Mouse (Mus musculus) ES-Bruce4 (cell line): ENCODE measurements at regions not wholly inside any gene's neighbourhood (a gene's known extent, or its start where the extent isn't known, plus 50 kb on each side); places are given as distances from the start of the nearest gene placed in this dataset.

Source experiments
- H3K27ac ChIP-seq: 2 replicates; pipeline ENCODE4 v1.5.1; 2012; ENCODE audit warnings: low read length, inconsistent platforms; ENCODE audit not compliant: insufficient read depth
- H3K27me3 ChIP-seq: 2 replicates; pipeline ENCODE4 v1.6.1; 2012; ENCODE audit warnings: mild to moderate bottlenecking, low read length, inconsistent platforms; ENCODE audit not compliant: control insufficient read depth, poor library complexity, insufficient read depth, severe bottlenecking
- H3K36me3 ChIP-seq: 2 replicates; pipeline ENCODE4 v1.6.1; 2012; ENCODE audit warnings: inconsistent platforms, mild to moderate bottlenecking, low read length, moderate library complexity; ENCODE audit not compliant: control insufficient read depth, poor library complexity, insufficient read depth, severe bottlenecking
- H3K4me1 ChIP-seq: one replicate; pipeline ENCODE4 v1.8.1; 2011; ENCODE audit warnings: low read length; ENCODE audit not compliant: control insufficient read depth, insufficient read depth
- H3K4me3 ChIP-seq: 2 replicates; pipeline ENCODE4 v1.5.1; 2011; ENCODE audit warnings: low read depth, mild to moderate bottlenecking, low read length
- H3K9ac ChIP-seq: 2 replicates; pipeline ENCODE4 v1.6.1; 2012; ENCODE audit warnings: low read depth, mild to moderate bottlenecking, inconsistent platforms; ENCODE audit not compliant: poor library complexity, severe bottlenecking
- H3K9me3 ChIP-seq: replicated peaks from 2 replicates; pipeline ENCODE4 v1.6.1; 2012; ENCODE audit warnings: mild to moderate bottlenecking, low read length, inconsistent platforms; ENCODE audit not compliant: control insufficient read depth, poor library complexity, insufficient read depth, severe bottlenecking
- CTCF ChIP-seq: IDR thresholded peaks from one replicate; pipeline ENCODE4 v1.8.1; 2011; ENCODE audit warnings: low read depth, low read length
- EP300 ChIP-seq: IDR thresholded peaks from 2 replicates; pipeline ENCODE4 v1.6.1; 2011; ENCODE audit warnings: low read depth, low read length; ENCODE audit not compliant: insufficient read depth
- POLR2A ChIP-seq: IDR thresholded peaks from one replicate; pipeline ENCODE4 v1.8.1; 2011; ENCODE audit warnings: low read length; ENCODE audit not compliant: insufficient read depth

- Histone ChIP-seq H3K27me3 (no peaks in the 10 kb centered on the region), H3K36me3 (no peaks in the 10 kb centered on the region), H3K9me3 (no peaks in the 10 kb centered on the region), H3K4me3 (no peak overlapping the region), H3K4me1 (no peaks in the 10 kb centered on the region), H3K27ac (no peak overlapping the region), H3K9ac (no peak overlapping the region)
- TF ChIP-seq POLR2A: no peak
Observed at GRCm38 (mm10) chr3:107826241-107826760, 50.7 kb upstream of the Eps8l3 start.

- H3K27me3 ChIP-seq: no peaks in the 10 kb centered on the region
- no peak for TF ChIP-seq CTCF
- TF ChIP-seq POLR2A: no peak
- TF ChIP-seq EP300: no peak
- no peaks in the 10 kb centered on the region for H3K36me3 ChIP-seq
- no peak overlapping the region for H3K4me3 ChIP-seq
- H3K27ac ChIP-seq: no peak overlapping the region
- H3K9me3 ChIP-seq: no peaks in the 10 kb centered on the region
- no peaks in the 10 kb centered on the region for H3K4me1 ChIP-seq
- no peak overlapping the region for H3K9ac ChIP-seq
Observed at GRCm38 (mm10) chr3:107825468-107825867, 51.6 kb upstream of the Eps8l3 start.

GRCm38 (mm10) chr3:107824378-107824777 lies 52.7 kb upstream of the Eps8l3 start:
- Histone ChIP-seq H3K9me3 (no peaks in the 10 kb centered on the region), H3K36me3 (no peaks in the 10 kb centered on the region), H3K27me3 (no peaks in the 10 kb centered on the region), H3K4me3 (no peak overlapping the region), H3K4me1 (no peaks in the 10 kb centered on the region), H3K9ac (no peak overlapping the region), H3K27ac (no peak overlapping the region)
- no peak for TF ChIP-seq CTCF
- TF ChIP-seq POLR2A: no peak
- TF ChIP-seq EP300: no peak

GRCm38 (mm10) chr3:107823655-107824266 lies 53.3 kb upstream of the Eps8l3 start:
- TF ChIP-seq POLR2A: no peak
- no peak for TF ChIP-seq CTCF
- no peak for TF ChIP-seq EP300
- Histone ChIP-seq H3K27me3 (no peaks in the 10 kb centered on the region), H3K9ac (no peak overlapping the region), H3K9me3 (no peaks in the 10 kb centered on the region), H3K27ac (peak overlapping the region; percentile 22), H3K4me1 (no peaks in the 10 kb centered on the region), H3K4me3 (no peak overlapping the region), H3K36me3 (no peaks in the 10 kb centered on the region)

GRCm38 (mm10) chr3:107823177-107823576 lies 53.9 kb upstream of the Eps8l3 start:
- Histone ChIP-seq H3K9me3 (no peaks in the 10 kb centered on the region), H3K4me1 (no peaks in the 10 kb centered on the region), H3K4me3 (no peak overlapping the region), H3K9ac (no peak overlapping the region), H3K27me3 (no peaks in the 10 kb centered on the region), H3K27ac (peak overlapping the region; percentile 22), H3K36me3 (no peaks in the 10 kb centered on the region)
- TF ChIP-seq EP300 (peak; percentile 32; the same call in 1 of the 2 replicates), CTCF (no peak)

- no peaks in the 10 kb centered on the region for H3K36me3 ChIP-seq
- TF ChIP-seq EP300 (no peak), POLR2A (no peak), CTCF (no peak)
Observed at GRCm38 (mm10) chr3:107822499-107822898, 54.5 kb upstream of the Eps8l3 start.

More at GRCm38 (mm10) chr3:107822499-107822898, 54.5 kb upstream of the Eps8l3 start:
- no peak overlapping the region for H3K4me3 ChIP-seq
- H3K9me3 ChIP-seq: no peaks in the 10 kb centered on the region
- peak overlapping the region; percentile 22 for H3K27ac ChIP-seq
- H3K9ac ChIP-seq: no peak overlapping the region
- no peaks in the 10 kb centered on the region for H3K27me3 ChIP-seq
- no peaks in the 10 kb centered on the region for H3K4me1 ChIP-seq
